10 mouse cellular contexts compared by ENCODE assay signal in genomic region chr9:103584865-103585264, GRCm38 (mm10).
A peak's percentile ranks its signal among the peaks of the same experiment; 100 is the strongest.
DNase-seq lines count a peak whose midpoint lies in the region; ATAC-seq and TF ChIP-seq lines count a peak whose summit lies in the region.
"Had no signal": no experiment of that assay in that cellular context is flagged by ENCODE, and none has a peak within 500 bp of the region (broad histone marks: within the 10 kb centered on the region; RNA-seq: fewer than 3 reads in every experiment).

No protein-coding gene starts in this region.

- H3K4me1 ChIP-seq in midbrain, embryonic 13.5 days (replicated peaks) = peaks cover 21% of the 10 kb centered on the region
- H3K4me1 ChIP-seq in midbrain, embryonic 10.5 days = no peaks in the 10 kb centered on the region
- no peaks in the 10 kb centered on the region; the same call in 1 of the 2 replicates for H3K4me1 ChIP-seq in neural tube, embryonic 15.5 days

- H3K4me3 ChIP-seq in midbrain, embryonic 13.5 days (replicated peaks) = no peak overlapping the region
- no peak overlapping the region for H3K4me3 ChIP-seq in midbrain, embryonic 10.5 days
- no peak overlapping the region for H3K4me3 ChIP-seq in layer of hippocampus, adult 2 months
- H3K4me3 ChIP-seq in neural tube, embryonic 15.5 days (replicated peaks) = no peak overlapping the region
- H3K4me3 ChIP-seq: erythroblast, embryonic 14.5 days had no signal

- peak; percentile 28 for DNase-seq in cerebellum, adult 11-12 months
- no peak for DNase-seq in cerebellum, postnatal 4 days (ENCODE audit: low spot score in 2 of 2)
- no peak for DNase-seq in midbrain, embryonic 10.5 days (ENCODE audit: low spot score)
- peak; percentile 62 to 82 for DNase-seq in layer of hippocampus, adult 2 months (ENCODE audit: low spot score in 2 of 2)
- DNase-seq in yolk sac, embryonic 10.5 days (ENCODE audit: low spot score) = no peak
- DNase-seq in cerebellum, postnatal 36 days = no peak

- 61% methylated on average over 4 of the region's 4 CpGs for WGBS in midbrain, embryonic 13.5 days
- whole genome bisulfite sequencing in midbrain, embryonic 10.5 days = 90% methylated on average over 4 of the region's 4 CpGs
- WGBS in neural tube, embryonic 15.5 days = 36% methylated on average over 4 of the region's 4 CpGs

- peak; percentile 85 for ATAC-seq in midbrain, embryonic 13.5 days
- peak; percentile 50 for ATAC-seq in neural tube, embryonic 15.5 days (ENCODE audit: low FRiP score)

- TF ChIP-seq CTCF in layer of hippocampus, adult 2 months (conservative IDR thresholded peaks at IDR 0.05) = no peak

- H3K9ac ChIP-seq in midbrain, embryonic 13.5 days (replicated peaks) = no peak overlapping the region
- no peak overlapping the region for H3K9ac ChIP-seq in neural tube, embryonic 15.5 days (replicated peaks)

- no peaks in the 10 kb centered on the region for H3K9me3 ChIP-seq in midbrain, embryonic 13.5 days
- no peaks in the 10 kb centered on the region for H3K9me3 ChIP-seq in midbrain, embryonic 10.5 days (replicated peaks)
- no peaks in the 10 kb centered on the region for H3K9me3 ChIP-seq in neural tube, embryonic 15.5 days (replicated peaks)

- H3K27ac ChIP-seq in midbrain, embryonic 13.5 days = peak overlapping the region; percentile 64
- H3K27ac ChIP-seq in midbrain, embryonic 10.5 days (replicated peaks) = no peak overlapping the region
- H3K27ac ChIP-seq in layer of hippocampus, adult 2 months = peak overlapping the region; percentile 93
- H3K27ac ChIP-seq in neural tube, embryonic 15.5 days (replicated peaks) = 0 out of 2 replicates have a peak overlapping the region, but pooled peaks have one; percentile 14

- no peak overlapping the region for H3K4me2 ChIP-seq in midbrain, embryonic 13.5 days (replicated peaks)
- H3K4me2 ChIP-seq in neural tube, embryonic 15.5 days = no peak overlapping the region
- H3K4me2 ChIP-seq: liver, embryonic 11.5 days had no signal

- no peaks in the 10 kb centered on the region for H3K36me3 ChIP-seq in midbrain, embryonic 13.5 days
- no peaks in the 10 kb centered on the region for H3K36me3 ChIP-seq in midbrain, embryonic 10.5 days
- no peaks in the 10 kb centered on the region for H3K36me3 ChIP-seq in neural tube, embryonic 15.5 days

- no peaks in the 10 kb centered on the region for H3K27me3 ChIP-seq in midbrain, embryonic 13.5 days
- H3K27me3 ChIP-seq in midbrain, embryonic 10.5 days (ENCODE audit: low read depth, poor library complexity, severe bottlenecking) = no peaks in the 10 kb centered on the region
- no peaks in the 10 kb centered on the region for H3K27me3 ChIP-seq in neural tube, embryonic 15.5 days (replicated peaks)

Comparison
In these comparisons a context has a peak if more than half of its experiments do, and no peak if none do; other contexts are left out.
1. DNase-seq: peak in cerebellum, adult 11-12 months (single experiment) and layer of hippocampus, adult 2 months (2 of 2); none in cerebellum, postnatal 4 days (0 of 2), midbrain, embryonic 10.5 days (single experiment), yolk sac, embryonic 10.5 days (single experiment) and cerebellum, postnatal 36 days (0 of 2).